Mouse (Mus musculus) stomach, embryonic 16.5 days (tissue): ENCODE results near the gene Casp8. TPM values are rescaled to one million over a fixed set of nuclear protein-coding genes. Genes with fewer than 3 reads are reported as not detected.
"Not testable (repeated sequence)": the region's sequence is repeated elsewhere in the genome, so short reads cannot be mapped to it uniquely, and the experiment has no call there.

Experiments used
- ATAC-seq: fragments of 200-750 bp; cut with Nextera tagmentation; 2 replicates; pipeline ENCODE4 v1.8.0; 2017; ENCODE audit warnings: moderate number of reproducible peaks, moderate TSS enrichment; ENCODE audit not compliant: insufficient read depth, low FRiP score
- H3K27ac ChIP-seq: fragments of 300-500 bp; sonication (generic); 2 replicates; pipeline ENCODE4 v1.5.1; 2014; ENCODE audit warnings: low read length
- H3K27me3 ChIP-seq: fragments of 300-500 bp; sonication (generic); 2 replicates; pipeline ENCODE4 v1.6.1; 2014; ENCODE audit warnings: low read length, control low read depth, mixed read lengths; ENCODE audit not compliant: control insufficient read depth, insufficient read depth
- H3K36me3 ChIP-seq: fragments of 300-500 bp; sonication (generic); 2 replicates; pipeline ENCODE4 v1.6.1; 2014; ENCODE audit warnings: low read length; ENCODE audit not compliant: control insufficient read depth, insufficient read depth
- H3K4me1 ChIP-seq: fragments of 300-500 bp; sonication (generic); 2 replicates; pipeline ENCODE4 v1.6.1; 2014; ENCODE audit warnings: low read length, control low read depth, mixed read lengths; ENCODE audit not compliant: control insufficient read depth, insufficient read depth
- H3K4me2 ChIP-seq: fragments of 300-500 bp; sonication (generic); 2 replicates; pipeline ENCODE4 v1.6.1; 2014; ENCODE audit warnings: low read depth, low read length, mixed read lengths
- H3K4me3 ChIP-seq: fragments of 300-500 bp; sonication (generic); replicated peaks from 2 replicates; pipeline ENCODE4 v1.5.1; 2014; ENCODE audit warnings: mild to moderate bottlenecking, low read length
- H3K9ac ChIP-seq: fragments of 300-500 bp; sonication (generic); 2 replicates; pipeline ENCODE4 v1.6.1; 2014; ENCODE audit warnings: low read length
- H3K9me3 ChIP-seq: fragments of 300-500 bp; sonication (generic); replicated peaks from 2 replicates; pipeline ENCODE4 v1.6.1; 2016; ENCODE audit warnings: low read length, control low read depth; ENCODE audit not compliant: control insufficient read depth
- WGBS: fragments of 180-500 bp; shearing (Covaris S2); extraction: QIAGEN DNeasy Blood & Tissue Kit; methylation state at CpG from one replicate; pipeline ENCODE4 v1.1.7; 2014; 5-methylcytosine and 5-hydroxymethylcytosine counted together
- polyA plus RNA-seq: library from polyadenylated mRNA; unstranded; fragments of >200 nt; fragmentation: Nextera tagmentation; extraction: Ambion mirVana; gene quantifications from 2 replicates; pipeline ENCODE4 v1.2.1, GENCODE M21; 2015

The Casp8 gene
- polyA plus RNA-seq = 43.9 and 44.2 TPM in 2 replicates

- no peaks in the 10 kb centered on the region for H3K27me3 ChIP-seq
- H3K4me1 ChIP-seq = peaks cover 8% of the 10 kb centered on the region
- peak within 1 kb of the TSS; percentile 94 for H3K27ac ChIP-seq
- ATAC-seq = peak; percentile 95
- peak within 1 kb of the TSS; percentile 84 for H3K4me2 ChIP-seq
- no peaks in the 10 kb centered on the region; the same call in 1 of the 2 replicates for H3K9me3 ChIP-seq
- under 1% methylated on average over 42 of the region's 42 CpGs for WGBS
- peak within 1 kb of the TSS; percentile 81 for H3K9ac ChIP-seq
- peaks cover 8% of the 10 kb centered on the region; the same call in 1 of the 2 replicates for H3K36me3 ChIP-seq
- peak within 1 kb of the TSS; percentile 66 for H3K4me3 ChIP-seq
These were observed at the start of gene Casp8 for GRCm38 (mm10) chr1:58795291-58796058. Casp8 (plus strand) TSS chr1:58795374.

- Histone ChIP-seq H3K9ac (no peak overlapping the region), H3K9me3 (no peaks in the 10 kb centered on the region), H3K27me3 (no peaks in the 10 kb centered on the region), H3K4me2 (no peak overlapping the region), H3K27ac (no peak overlapping the region), H3K4me3 (no peak overlapping the region), H3K36me3 (peaks cover 37% of the 10 kb centered on the region), H3K4me1 (no peaks in the 10 kb centered on the region)
- 73% methylated on average over 9 of the region's 9 CpGs for WGBS
- no peak for ATAC-seq
These were observed 48.3 kb upstream of the Casp8 start for GRCm38 (mm10) chr1:58746880-58747279.

DNA sequence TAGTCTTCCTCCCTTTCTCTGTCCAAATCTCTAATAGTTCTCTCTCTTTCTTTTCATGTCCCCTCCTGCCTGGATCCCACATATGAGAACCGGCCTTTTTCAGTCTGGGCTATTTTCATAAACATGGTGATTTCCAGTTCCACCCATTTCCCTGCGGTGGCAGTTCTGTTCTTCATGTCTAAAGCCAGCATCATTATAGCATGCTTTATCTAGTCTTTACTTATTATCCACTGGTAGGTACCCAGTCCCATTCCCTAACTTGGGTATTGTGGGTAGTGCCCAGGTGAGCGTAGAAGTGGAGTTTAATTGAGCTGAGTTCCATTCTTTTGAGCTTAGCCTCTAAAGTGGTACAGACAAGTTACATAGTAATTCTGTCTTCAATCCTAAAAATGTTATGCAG, 35.7 kb upstream of the Casp8 start:
- Histone ChIP-seq H3K36me3 (0 out of 2 replicates have a peak, but pooled peaks cover 3% of the 10 kb centered on the region), H3K4me2 (no peak overlapping the region), H3K27ac (no peak overlapping the region), H3K9me3 (no peaks in the 10 kb centered on the region), H3K4me1 (0 out of 2 replicates have a peak, but pooled peaks cover 4% of the 10 kb centered on the region), H3K4me3 (no peak overlapping the region), H3K27me3 (no peaks in the 10 kb centered on the region), H3K9ac (no peak overlapping the region)
- no peak for ATAC-seq
- 95% methylated on average over 3 of the region's 3 CpGs for WGBS

- H3K9ac ChIP-seq = no peak overlapping the region
- no peak overlapping the region for H3K4me2 ChIP-seq
- H3K36me3 ChIP-seq = 0 out of 2 replicates have a peak, but pooled peaks cover 2% of the 10 kb centered on the region
- H3K4me1 ChIP-seq = 0 out of 2 replicates have a peak, but pooled peaks cover 4% of the 10 kb centered on the region
- no peaks in the 10 kb centered on the region for H3K27me3 ChIP-seq
- WGBS = 63% methylated on average over 1 of the region's 1 CpGs
- ATAC-seq = no peak
- no peak overlapping the region for H3K27ac ChIP-seq
- H3K4me3 ChIP-seq = no peak overlapping the region
- H3K9me3 ChIP-seq = no peaks in the 10 kb centered on the region
These were observed 34.6 kb upstream of the Casp8 start for GRCm38 (mm10) chr1:58760581-58760980.

- WGBS = 71% methylated on average over 5 of the region's 5 CpGs
- H3K9me3 ChIP-seq, H3K4me3 ChIP-seq, H3K9ac ChIP-seq, ATAC-seq, H3K27me3 ChIP-seq, H3K27ac ChIP-seq, H3K4me2 ChIP-seq, H3K36me3 ChIP-seq, H3K4me1 ChIP-seq: not testable (repeated sequence)
These were observed 33.5 kb upstream of the Casp8 start for GRCm38 (mm10) chr1:58761391-58762275.

DNA sequence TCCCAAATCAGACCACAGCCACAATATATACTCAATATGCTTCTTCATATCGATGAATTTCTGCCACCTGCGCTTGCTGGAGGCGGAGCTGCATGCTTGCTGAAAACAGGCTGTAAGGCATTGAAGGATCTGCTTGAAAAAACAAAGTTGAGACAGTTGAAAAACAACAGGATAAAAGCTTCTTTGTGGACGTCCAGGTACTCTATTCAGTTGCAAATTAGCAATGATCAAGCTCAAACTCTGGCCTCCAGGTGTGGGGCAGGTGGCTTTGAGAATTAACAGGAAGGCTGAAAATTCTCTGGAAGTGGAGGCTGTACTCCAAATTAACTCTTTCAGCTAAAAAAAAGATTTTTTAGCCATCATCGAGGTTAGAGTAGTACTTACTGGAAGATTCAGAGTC, 32.6 kb upstream of the Casp8 start:
- Histone ChIP-seq H3K27ac (no peak overlapping the region), H3K36me3 (no peaks in the 10 kb centered on the region), H3K9ac (no peak overlapping the region), H3K4me3 (no peak overlapping the region), H3K4me1 (0 out of 2 replicates have a peak, but pooled peaks cover 4% of the 10 kb centered on the region), H3K9me3 (no peaks in the 10 kb centered on the region), H3K27me3 (no peaks in the 10 kb centered on the region), H3K4me2 (no peak overlapping the region)
- 84% methylated on average over 5 of the region's 5 CpGs for WGBS
- ATAC-seq = no peak

DNA sequence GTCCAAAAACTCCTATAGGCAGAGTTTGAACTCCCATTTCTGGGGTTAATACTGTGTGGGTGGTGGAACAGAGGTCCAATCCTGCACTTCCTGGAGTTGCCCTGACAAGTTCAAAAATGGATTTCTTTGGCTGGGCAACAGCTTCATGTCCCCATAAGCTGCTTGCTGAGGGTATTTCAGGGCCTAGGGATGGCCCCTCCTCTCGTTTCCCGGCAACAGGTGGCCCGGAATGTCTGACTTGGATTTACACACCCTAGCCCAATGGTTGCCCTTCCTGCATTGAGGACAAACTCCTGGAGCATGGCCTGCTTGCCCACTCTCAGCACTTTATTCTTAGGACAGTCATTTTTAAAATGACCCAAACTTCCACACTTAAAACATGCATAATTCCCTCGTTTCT, 28.7 kb upstream of the Casp8 start:
- H3K4me3 ChIP-seq, H3K4me2 ChIP-seq, H3K27ac ChIP-seq, H3K4me1 ChIP-seq, ATAC-seq, H3K9me3 ChIP-seq, H3K9ac ChIP-seq, H3K27me3 ChIP-seq, H3K36me3 ChIP-seq: not testable (repeated sequence)
- WGBS = 71% methylated on average over 4 of the region's 4 CpGs

DNA sequence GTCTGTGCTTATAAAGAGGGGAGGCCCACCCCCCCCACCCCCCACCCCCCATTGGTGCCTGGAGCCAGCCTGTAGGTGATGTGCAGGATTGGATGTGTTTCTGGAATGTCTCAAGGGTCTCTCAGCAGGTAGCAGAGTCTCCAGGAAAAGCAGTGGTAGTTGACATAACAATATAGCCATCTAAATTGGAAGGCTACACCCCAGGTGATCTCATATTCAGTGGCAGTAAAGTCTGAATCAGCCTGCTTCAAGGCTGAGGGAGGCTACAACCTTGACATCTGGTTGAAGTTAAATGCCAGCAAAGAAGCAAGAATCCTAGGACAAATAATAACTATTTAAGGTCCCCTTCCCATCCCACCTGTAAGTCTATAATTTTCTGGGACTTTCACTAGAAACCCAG, 26.0 kb upstream of the Casp8 start:
- no peaks in the 10 kb centered on the region for H3K9me3 ChIP-seq
- no peak overlapping the region for H3K9ac ChIP-seq
- no peak overlapping the region for H3K27ac ChIP-seq
- H3K4me3 ChIP-seq = no peak overlapping the region
- no peak for ATAC-seq
- H3K4me1 ChIP-seq = no peaks in the 10 kb centered on the region
- H3K36me3 ChIP-seq = no peaks in the 10 kb centered on the region
- no peak overlapping the region for H3K4me2 ChIP-seq
- H3K27me3 ChIP-seq = no peaks in the 10 kb centered on the region

GRCm38 (mm10) chr1:58769701-58770100, 25.5 kb upstream of the Casp8 start:
- Histone ChIP-seq H3K9me3 (no peaks in the 10 kb centered on the region), H3K27ac (no peak overlapping the region), H3K27me3 (no peaks in the 10 kb centered on the region), H3K36me3 (no peaks in the 10 kb centered on the region), H3K9ac (no peak overlapping the region), H3K4me3 (no peak overlapping the region), H3K4me2 (no peak overlapping the region), H3K4me1 (no peaks in the 10 kb centered on the region)
- ATAC-seq = no peak
- 54% methylated on average over 9 of the region's 9 CpGs for WGBS
